Mouse (Mus musculus) forebrain, embryonic 12.5 days (tissue): ENCODE results near the gene Vsig2. TPM values are rescaled to one million over a fixed set of nuclear protein-coding genes. Genes with fewer than 3 reads are reported as not detected.

Source experiments
- ATAC-seq: fragments of 200-750 bp; cut with Nextera tagmentation; 2 replicates; pipeline ENCODE4 v1.8.0; 2017; ENCODE audit warnings: moderate TSS enrichment; ENCODE audit not compliant: low FRiP score
- H3K27ac ChIP-seq: fragments of 300-500 bp; sonication (generic); 2 replicates; pipeline ENCODE4 v1.5.1; 2016; ENCODE audit warnings: mild to moderate bottlenecking
- H3K27me3 ChIP-seq: fragments of 300-500 bp; sonication (generic); 2 replicates; pipeline ENCODE4 v1.6.1; 2016; ENCODE audit warnings: mild to moderate bottlenecking
- H3K36me3 ChIP-seq: fragments of 300-500 bp; sonication (generic); replicated peaks from 2 replicates; pipeline ENCODE4 v1.6.1; 2016; ENCODE audit warnings: mild to moderate bottlenecking
- H3K4me1 ChIP-seq: fragments of 300-500 bp; sonication (generic); 2 replicates; pipeline ENCODE4 v1.6.1; 2016
- H3K4me2 ChIP-seq: fragments of 300-500 bp; sonication (generic); 2 replicates; pipeline ENCODE4 v1.6.1; 2016; ENCODE audit warnings: mild to moderate bottlenecking, moderate library complexity
- H3K4me3 ChIP-seq: fragments of 300-500 bp; sonication (generic); replicated peaks from 2 replicates; pipeline ENCODE4 v1.5.1; 2016; ENCODE audit warnings: mild to moderate bottlenecking
- H3K9ac ChIP-seq: fragments of 300-500 bp; sonication (generic); 2 replicates; pipeline ENCODE4 v1.6.1; 2016; ENCODE audit warnings: mild to moderate bottlenecking
- H3K9me3 ChIP-seq: fragments of 300-500 bp; sonication (generic); 2 replicates; pipeline ENCODE4 v1.6.1; 2016
- WGBS: fragments of 180-500 bp; shearing (Covaris S2); methylation state at CpG from one replicate; pipeline ENCODE4 v1.1.7; 2016; 5-methylcytosine and 5-hydroxymethylcytosine counted together
- polyA plus RNA-seq: library from polyadenylated mRNA; unstranded; fragments of >200 nt; fragmentation: Nextera tagmentation; extraction: Ambion mirVana; gene quantifications from 2 replicates; pipeline ENCODE4 v1.2.1, GENCODE M21; 2016

The Vsig2 gene
- polyA plus RNA-seq, 1 experiment from 2014 or later: 0.82 TPM

- peaks cover 44% of the 10 kb centered on the region for H3K36me3 ChIP-seq
- H3K27me3 ChIP-seq: no peaks in the 10 kb centered on the region
- H3K9me3 ChIP-seq: no peaks in the 10 kb centered on the region
- H3K4me3 ChIP-seq: no peak overlapping the region
- no peak for ATAC-seq
- no peak overlapping the region for H3K9ac ChIP-seq
- H3K27ac ChIP-seq: no peak overlapping the region
- H3K4me2 ChIP-seq: no peak overlapping the region
- no peaks in the 10 kb centered on the region for H3K4me1 ChIP-seq
- 84% methylated on average over 2 of the region's 2 CpGs for WGBS
Observed at GRCm38 (mm10) chr9:37519995-37520394, 19.1 kb upstream of the Vsig2 start.

DNA sequence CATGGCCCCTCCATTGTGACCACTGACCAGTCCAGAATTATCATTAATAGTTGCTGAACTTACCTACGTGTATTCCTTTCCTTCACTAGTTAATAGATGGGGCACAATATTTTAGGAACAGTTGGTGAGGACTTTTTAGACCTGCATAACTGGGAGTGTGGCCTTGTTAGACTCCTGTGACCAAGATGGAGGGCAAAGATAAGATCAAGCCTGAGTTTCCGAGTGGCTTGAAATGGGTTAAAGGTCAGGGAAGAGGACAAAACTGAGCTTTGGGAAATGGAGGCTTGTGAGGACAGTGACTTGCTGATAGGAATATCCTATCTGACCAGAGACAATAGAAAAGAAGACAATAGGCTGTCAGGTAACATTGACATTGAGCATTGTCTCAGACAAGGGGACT is 13.6 kb upstream of the Vsig2 start:
- H3K27me3 ChIP-seq: peaks cover 52% of the 10 kb centered on the region
- peaks cover 32% of the 10 kb centered on the region for H3K36me3 ChIP-seq
- H3K4me2 ChIP-seq: no peak overlapping the region
- H3K27ac ChIP-seq: no peak overlapping the region
- H3K9me3 ChIP-seq: no peaks in the 10 kb centered on the region
- H3K4me1 ChIP-seq: peaks cover 25% of the 10 kb centered on the region
- ATAC-seq: no peak
- no peak overlapping the region for H3K4me3 ChIP-seq
- H3K9ac ChIP-seq: no peak overlapping the region
- 89% methylated on average over 2 of the region's 2 CpGs for WGBS

GRCm38 (mm10) chr9:37526443-37527395 is 12.3 kb upstream of the Vsig2 start:
- Histone ChIP-seq H3K9me3 (no peaks in the 10 kb centered on the region), H3K4me3 (no peak overlapping the region), H3K36me3 (peaks cover 23% of the 10 kb centered on the region), H3K4me1 (peaks cover 33% of the 10 kb centered on the region), H3K27me3 (peaks cover 65% of the 10 kb centered on the region), H3K4me2 (no peak overlapping the region), H3K9ac (no peak overlapping the region), H3K27ac (no peak overlapping the region)
- WGBS: 28% methylated on average over 21 of the region's 21 CpGs
- ATAC-seq: no peak

DNA sequence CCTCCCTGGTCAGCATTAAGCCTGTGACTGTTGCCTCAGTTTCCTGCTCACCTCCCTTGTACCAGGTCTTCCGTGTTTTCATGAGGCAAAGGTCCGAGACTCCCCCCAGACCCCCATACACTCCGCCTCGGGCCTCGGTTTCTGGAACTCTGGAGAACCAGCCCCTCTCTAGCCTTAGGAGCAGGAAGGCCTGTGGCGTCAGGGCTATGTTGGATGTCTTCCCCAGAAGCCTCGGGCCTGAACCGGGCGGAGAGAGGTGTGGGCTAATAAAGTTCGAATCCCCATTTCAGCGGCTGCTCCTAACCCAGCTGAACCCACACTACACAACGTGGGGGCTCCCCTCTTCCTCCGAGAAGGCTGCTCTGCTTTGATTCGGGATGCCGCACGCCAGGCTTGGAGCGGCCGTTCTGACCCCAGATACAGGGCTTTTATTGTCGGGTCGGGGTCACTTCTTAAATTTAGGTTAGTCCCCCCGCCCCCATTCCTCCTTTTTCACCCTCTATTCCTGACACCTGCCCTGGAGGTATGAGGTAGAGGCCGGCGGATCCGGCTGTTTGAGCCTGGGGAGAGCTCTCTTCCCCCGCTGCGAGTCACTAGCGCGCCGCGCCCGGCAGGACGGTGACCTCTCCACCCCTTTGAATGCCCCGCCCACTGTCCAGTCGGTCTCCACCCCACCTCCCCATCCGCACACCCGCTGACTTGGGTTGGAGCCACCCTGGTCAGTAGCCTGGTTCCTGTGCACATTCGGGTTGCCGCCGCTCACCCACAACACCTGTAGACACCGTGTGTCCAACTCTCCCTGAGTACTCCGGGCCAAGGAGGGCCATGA is 11.4 kb upstream of the Vsig2 start, which contains the start of gene Esam:
Gene Esam, plus strand, starts transcription at position 683 of the 829 bp plus-strand sequence.
- H3K27me3 ChIP-seq: peaks cover 71% of the 10 kb centered on the region
- peaks cover 33% of the 10 kb centered on the region for H3K4me1 ChIP-seq
- ATAC-seq: no peak
- H3K9ac ChIP-seq: no peak within 1 kb of the TSS
- no peak within 1 kb of the TSS for H3K4me2 ChIP-seq
- H3K4me3 ChIP-seq: peak within 1 kb of the TSS; percentile 10
- WGBS: 3% methylated on average over 41 of the region's 41 CpGs
- peaks cover 15% of the 10 kb centered on the region for H3K36me3 ChIP-seq
- H3K27ac ChIP-seq: no peak within 1 kb of the TSS
- no peaks in the 10 kb centered on the region for H3K9me3 ChIP-seq

- peaks cover 7% of the 10 kb centered on the region for H3K36me3 ChIP-seq
- H3K27ac ChIP-seq: no peak overlapping the region
- peaks cover 33% of the 10 kb centered on the region for H3K4me1 ChIP-seq
- no peak overlapping the region for H3K4me2 ChIP-seq
- 22% methylated on average over 9 of the region's 9 CpGs for WGBS
- H3K9ac ChIP-seq: no peak overlapping the region
- ATAC-seq: no peak
- peak overlapping the region; percentile 10 for H3K4me3 ChIP-seq
- H3K9me3 ChIP-seq: no peaks in the 10 kb centered on the region
- H3K27me3 ChIP-seq: peaks cover 79% of the 10 kb centered on the region
Observed at GRCm38 (mm10) chr9:37528225-37528970, 10.7 kb upstream of the Vsig2 start.

DNA sequence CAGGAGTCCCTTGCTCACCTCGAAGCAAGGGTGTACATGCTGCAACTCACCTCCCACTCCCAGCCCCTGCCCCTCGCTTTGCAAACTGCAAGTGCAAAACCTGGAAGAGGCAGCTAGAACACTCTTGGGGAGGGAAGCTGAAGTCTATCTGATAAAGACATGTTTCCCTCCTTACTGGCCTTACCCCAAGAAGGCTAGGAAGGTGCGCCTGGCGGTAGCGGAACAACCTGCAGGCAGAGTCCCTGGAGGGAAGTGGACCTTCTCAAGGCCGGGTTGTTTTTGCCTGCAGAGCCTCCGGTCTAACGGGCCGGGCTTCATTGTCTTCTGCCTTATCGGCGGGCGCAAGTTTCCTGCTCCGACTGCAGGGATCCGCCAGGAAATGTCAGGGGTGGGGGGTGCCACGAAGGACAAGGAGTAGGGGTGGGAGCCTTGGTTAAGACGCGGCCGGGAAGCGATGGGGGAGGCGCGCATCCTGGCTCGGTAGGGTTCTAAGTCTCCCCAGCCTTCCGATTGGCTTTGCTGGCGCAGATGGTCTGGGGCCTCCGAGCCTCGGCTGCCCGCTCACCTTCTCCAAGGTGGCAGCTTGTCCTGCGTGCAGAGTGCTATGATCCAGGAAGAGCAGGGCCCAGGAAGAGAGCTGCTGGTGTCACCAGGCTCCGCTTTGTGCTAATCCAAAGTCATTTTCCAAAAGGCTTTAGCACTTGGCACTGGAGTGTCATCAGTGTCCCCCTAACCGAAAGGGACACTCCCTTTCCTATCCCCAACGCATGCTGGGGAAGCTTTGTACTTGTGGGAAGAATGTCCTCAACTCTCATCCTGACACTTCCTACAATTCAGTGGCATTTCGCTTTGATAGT is 8.8 kb upstream of the Vsig2 start:
- peak; percentile 47; the same call in 1 of the 2 replicates for ATAC-seq
- under 1% methylated on average over 32 of the region's 32 CpGs for WGBS
- H3K9me3 ChIP-seq: no peaks in the 10 kb centered on the region

GRCm38 (mm10) chr9:37530888-37531705 is 8.0 kb upstream of the Vsig2 start:
- peaks cover 33% of the 10 kb centered on the region for H3K4me1 ChIP-seq
- peaks cover 71% of the 10 kb centered on the region for H3K27me3 ChIP-seq
- peak overlapping the region; percentile 56 for H3K4me2 ChIP-seq
- H3K9me3 ChIP-seq: no peaks in the 10 kb centered on the region
- peak overlapping the region; percentile 33 for H3K4me3 ChIP-seq
- peak; percentile 27; the same call in 1 of the 2 replicates for ATAC-seq
- no peaks in the 10 kb centered on the region for H3K36me3 ChIP-seq
- no peak overlapping the region for H3K27ac ChIP-seq
- H3K9ac ChIP-seq: peak overlapping the region; percentile 44; the same call in 1 of the 2 replicates
- 2% methylated on average over 31 of the region's 31 CpGs for WGBS

More for the DNA sequence above, 8.8 kb upstream of the Vsig2 start:
- H3K4me1 ChIP-seq: peaks cover 33% of the 10 kb centered on the region
- H3K27me3 ChIP-seq: peaks cover 79% of the 10 kb centered on the region
- peak overlapping the region; percentile 44; the same call in 1 of the 2 replicates for H3K9ac ChIP-seq
- H3K36me3 ChIP-seq: 0 out of 2 replicates have a peak, but pooled peaks cover 4% of the 10 kb centered on the region
- H3K4me2 ChIP-seq: peak overlapping the region; percentile 56
- peak overlapping the region; percentile 33 for H3K4me3 ChIP-seq
- no peak overlapping the region for H3K27ac ChIP-seq

DNA sequence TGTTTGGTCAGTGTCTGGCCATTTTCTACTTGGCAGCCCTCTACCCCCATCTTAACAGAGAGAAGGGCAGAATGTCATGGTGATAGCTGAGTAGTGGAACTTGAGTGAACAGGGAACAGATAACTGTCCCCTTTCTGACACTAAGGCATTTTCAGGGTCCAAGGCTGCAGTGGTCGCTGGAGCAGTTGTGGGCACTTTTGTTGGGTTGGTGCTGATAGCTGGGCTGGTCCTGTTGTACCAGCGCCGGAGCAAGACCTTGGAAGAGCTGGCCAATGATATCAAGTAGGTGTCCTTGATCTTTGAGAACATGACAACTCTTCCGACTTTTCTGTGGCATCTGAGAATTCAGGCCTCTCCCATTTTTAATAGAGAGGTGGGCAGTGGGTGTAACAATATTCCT is 2.2 kb upstream of the Vsig2 start:
- Histone ChIP-seq H3K4me2 (no peak overlapping the region), H3K4me1 (no peaks in the 10 kb centered on the region), H3K9me3 (no peaks in the 10 kb centered on the region), H3K9ac (no peak overlapping the region), H3K4me3 (no peak overlapping the region), H3K27me3 (peaks cover 24% of the 10 kb centered on the region), H3K27ac (no peak overlapping the region), H3K36me3 (no peaks in the 10 kb centered on the region)
- no peak for ATAC-seq
- 82% methylated on average over 4 of the region's 4 CpGs for WGBS

- Histone ChIP-seq H3K4me3 (no peak overlapping the region), H3K4me2 (no peak overlapping the region), H3K4me1 (no peaks in the 10 kb centered on the region), H3K27ac (no peak overlapping the region), H3K27me3 (peaks cover 23% of the 10 kb centered on the region), H3K36me3 (no peaks in the 10 kb centered on the region), H3K9ac (no peak overlapping the region), H3K9me3 (no peaks in the 10 kb centered on the region)
- ATAC-seq: no peak
- 86% methylated on average over 5 of the region's 5 CpGs for WGBS
Observed at GRCm38 (mm10) chr9:37537658-37538250, 1.3 kb upstream of the Vsig2 start.

DNA sequence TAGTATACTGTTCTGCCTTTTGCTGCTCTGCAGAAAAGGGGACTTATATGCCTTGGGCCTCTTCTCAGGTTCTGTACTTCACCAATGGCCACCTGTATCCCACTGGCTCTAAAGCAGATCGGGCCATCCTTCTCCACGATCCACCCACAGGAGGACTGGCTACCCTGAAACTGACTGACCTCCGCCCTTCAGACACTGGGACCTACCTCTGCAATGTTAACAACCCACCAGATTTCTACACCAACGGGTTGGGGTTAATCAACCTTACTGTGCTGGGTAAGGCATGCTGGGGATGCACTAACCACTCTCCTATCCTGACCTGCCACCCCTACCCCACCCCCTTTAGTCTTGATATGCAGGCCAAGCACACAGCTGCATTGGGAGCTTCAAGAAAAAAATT is 1.2 kb downstream of the Vsig2 start:
- Histone ChIP-seq H3K27ac (no peak overlapping the region), H3K4me2 (no peak overlapping the region), H3K36me3 (no peaks in the 10 kb centered on the region), H3K27me3 (peaks cover 34% of the 10 kb centered on the region), H3K4me3 (no peak overlapping the region), H3K9ac (no peak overlapping the region), H3K9me3 (no peaks in the 10 kb centered on the region), H3K4me1 (peaks cover 12% of the 10 kb centered on the region)
- 88% methylated on average over 4 of the region's 4 CpGs for WGBS
- ATAC-seq: no peak
